Mouse (Mus musculus) megakaryocyte, embryonic 14.5 days (primary cell): ENCODE measurements at regions not wholly inside any gene's neighbourhood (a gene's known extent, or its start where the extent isn't known, plus 50 kb on each side); places are given as distances from the start of the nearest gene placed in this dataset.

Experiments
- H3K27me3 ChIP-seq: replicated peaks from 2 replicates; pipeline ENCODE3; 2012; ENCODE audit warnings: inconsistent platforms
- H3K36me3 ChIP-seq: replicated peaks from 2 replicates; pipeline ENCODE3; 2012; ENCODE audit warnings: low read length, inconsistent platforms, mixed read lengths
- H3K4me1 ChIP-seq: 2 replicates; pipeline ENCODE4 v1.6.1; 2012; ENCODE audit warnings: inconsistent platforms
- H3K4me3 ChIP-seq: replicated peaks from 2 replicates; pipeline ENCODE3; 2012; ENCODE audit warnings: moderate library complexity, mild to moderate bottlenecking, inconsistent platforms
- H3K9me3 ChIP-seq: 2 replicates; pipeline ENCODE4 v1.6.1; 2012; ENCODE audit warnings: inconsistent platforms
- FLI1 ChIP-seq: IDR thresholded peaks from 2 replicates; pipeline ENCODE4 v1.6.1; 2012; ENCODE audit warnings: low read length, inconsistent platforms, mixed read lengths
- GATA1 ChIP-seq: IDR thresholded peaks from 3 replicates; pipeline ENCODE4 v1.6.1; 2012; ENCODE audit warnings: mixed read lengths, low read length, inconsistent platforms, borderline replicate concordance

DNA sequence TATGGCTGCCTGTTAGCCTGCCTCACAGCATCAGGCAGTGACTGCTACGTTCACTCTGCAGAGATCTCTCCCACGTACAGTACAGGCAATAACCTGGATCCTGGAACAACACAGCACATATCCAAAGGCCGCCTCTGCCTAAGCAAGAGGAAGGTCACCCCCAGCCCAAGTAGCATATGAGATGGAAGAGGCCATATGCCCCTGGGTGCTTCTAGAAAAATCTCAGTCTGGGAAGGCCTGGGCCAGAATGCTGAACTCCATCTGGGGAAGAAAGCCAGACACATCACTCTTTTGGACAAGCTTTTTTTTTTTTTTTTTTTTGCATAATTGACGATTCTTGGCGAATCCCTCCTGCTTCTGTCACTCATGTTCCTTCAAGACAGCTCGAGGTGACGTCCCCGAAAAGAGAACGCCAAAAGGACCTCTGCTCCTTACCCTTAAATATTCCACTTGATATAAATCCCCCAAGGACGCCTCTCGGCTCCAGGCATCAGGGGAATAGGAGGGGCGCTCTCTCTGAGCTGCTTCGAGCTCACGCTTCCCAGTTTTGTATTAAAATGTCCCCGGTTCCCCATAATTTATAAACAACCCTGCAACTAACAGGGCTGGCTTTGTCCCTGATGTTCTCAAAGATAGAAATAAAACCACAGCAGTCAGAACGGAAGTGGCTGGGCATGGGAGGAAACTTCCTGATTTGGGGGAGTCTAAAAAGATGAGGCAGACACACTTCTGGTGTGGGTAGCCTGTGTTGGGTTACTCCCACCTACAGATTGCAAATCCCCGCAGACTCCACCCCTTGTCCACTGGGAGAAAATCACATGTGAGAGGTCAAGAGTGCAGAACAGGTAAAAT, 150.4 kb downstream of the Cryba4 start:
- H3K27me3 ChIP-seq, result peaks cover 17% of the 10 kb centered on the region
- H3K36me3 ChIP-seq, result no peaks in the 10 kb centered on the region
- peaks cover 6% of the 10 kb centered on the region; the same call in 1 of the 2 replicates for H3K9me3 ChIP-seq
- TF ChIP-seq FLI1 (no peak), GATA1 (no peak)
- no peaks in the 10 kb centered on the region for H3K4me1 ChIP-seq
- no peak overlapping the region for H3K4me3 ChIP-seq

DNA sequence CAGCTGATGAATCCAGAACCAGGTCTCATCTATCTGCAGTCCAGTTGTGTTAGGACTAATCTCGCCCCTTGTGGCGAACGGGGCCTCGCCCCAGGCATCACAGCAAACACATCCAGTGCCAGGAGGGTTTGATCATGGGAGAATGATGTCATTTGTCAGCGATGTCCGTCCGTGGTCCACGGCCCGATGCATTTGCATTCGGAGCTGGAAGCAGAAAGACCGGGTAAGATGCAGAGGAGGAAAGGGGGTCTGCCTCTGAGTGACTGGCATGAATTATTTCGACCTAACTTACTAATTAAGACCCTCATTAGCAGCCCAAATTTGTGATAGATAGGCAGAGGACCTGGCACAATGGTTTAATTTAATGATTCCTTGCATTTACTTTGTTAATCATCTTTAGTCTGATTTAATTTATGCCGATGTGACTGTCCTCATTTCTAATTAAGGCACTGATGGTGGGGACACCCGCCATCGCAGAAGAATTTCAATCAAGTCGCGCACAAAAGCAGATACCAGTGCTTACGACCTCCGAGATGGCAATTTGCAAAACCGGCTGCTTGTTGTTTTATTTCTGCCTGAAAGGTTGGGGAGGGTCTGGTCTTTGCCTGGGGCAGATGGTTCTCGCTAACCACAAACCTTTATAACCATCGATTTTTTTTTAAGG, 141.9 kb downstream of the Cryba4 start:
- no peak for TF ChIP-seq GATA1
- TF ChIP-seq FLI1, result no peak
- Histone ChIP-seq H3K4me1 (no peaks in the 10 kb centered on the region), H3K4me3 (no peak overlapping the region), H3K9me3 (no peaks in the 10 kb centered on the region), H3K36me3 (no peaks in the 10 kb centered on the region), H3K27me3 (peaks cover 21% of the 10 kb centered on the region)

DNA sequence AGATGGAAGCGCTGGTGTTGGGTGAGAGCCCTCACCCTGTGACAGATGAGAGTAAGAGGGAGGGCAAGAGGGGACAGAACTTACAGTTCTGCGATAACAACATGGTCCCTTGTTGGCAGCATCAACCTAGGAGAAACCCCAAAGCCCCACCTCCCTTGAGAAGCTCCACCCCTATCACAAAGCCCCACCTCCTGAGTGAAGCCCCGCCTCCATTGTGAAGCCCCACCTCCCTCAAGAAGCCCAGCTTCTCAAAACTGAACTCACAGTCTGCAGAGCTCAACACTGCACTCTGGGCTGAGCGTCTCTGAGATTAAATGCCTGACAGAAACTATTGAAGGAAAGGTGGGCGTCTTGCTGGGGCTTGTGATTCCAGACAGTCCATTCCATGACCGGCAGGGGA, 131.6 kb downstream of the Cryba4 start:
- Histone ChIP-seq H3K4me3 (no peak overlapping the region), H3K36me3 (no peaks in the 10 kb centered on the region), H3K4me1 (no peaks in the 10 kb centered on the region), H3K27me3 (peaks cover 50% of the 10 kb centered on the region), H3K9me3 (no peaks in the 10 kb centered on the region)
- TF ChIP-seq FLI1 (no peak), GATA1 (no peak)

DNA sequence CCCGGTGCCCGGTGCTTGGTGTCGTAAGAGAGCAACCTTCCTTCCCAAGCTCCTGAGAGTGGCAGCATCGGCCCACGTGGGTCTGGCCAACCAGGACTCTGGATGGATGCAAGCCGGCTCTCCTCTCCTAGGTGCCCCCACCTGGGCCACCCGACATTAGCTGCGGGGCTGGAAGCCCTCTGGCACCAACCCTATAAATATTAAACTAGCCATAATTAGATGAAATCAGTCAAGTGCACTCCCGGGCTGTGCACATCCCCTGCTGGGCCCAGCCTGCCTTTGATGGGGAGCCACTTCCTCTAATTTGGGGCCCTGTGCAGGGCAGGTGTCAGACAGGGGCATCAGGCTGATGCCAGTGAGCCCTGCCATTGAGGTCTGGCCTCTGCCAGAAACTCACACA, 130.8 kb downstream of the Cryba4 start:
- H3K27me3 ChIP-seq, result peaks cover 49% of the 10 kb centered on the region
- no peak for TF ChIP-seq FLI1
- TF ChIP-seq GATA1, result no peak
- H3K4me1 ChIP-seq, result no peaks in the 10 kb centered on the region
- H3K4me3 ChIP-seq, result no peak overlapping the region
- H3K36me3 ChIP-seq, result no peaks in the 10 kb centered on the region
- H3K9me3 ChIP-seq, result no peaks in the 10 kb centered on the region

DNA sequence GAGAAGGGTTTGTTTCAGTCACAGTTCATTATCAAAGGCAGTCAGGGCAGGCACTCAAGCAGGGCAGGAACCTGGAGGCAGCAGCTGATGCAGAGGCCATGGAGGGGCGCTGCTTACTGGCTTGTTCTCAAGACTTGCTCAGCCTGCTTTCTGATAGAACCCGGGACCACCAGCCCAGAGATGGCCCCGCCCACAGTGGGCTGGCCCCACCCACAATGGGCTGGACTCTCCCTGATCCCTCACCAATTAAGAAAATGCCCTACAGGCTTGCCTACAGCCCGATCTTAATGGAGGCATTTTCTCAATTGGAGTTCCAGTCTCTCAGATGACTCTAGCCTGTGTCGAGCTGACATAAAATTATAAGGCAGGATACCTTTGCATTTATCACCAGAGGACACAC, 129.7 kb downstream of the Cryba4 start:
- no peaks in the 10 kb centered on the region for H3K4me1 ChIP-seq
- TF ChIP-seq FLI1, result no peak
- no peaks in the 10 kb centered on the region for H3K9me3 ChIP-seq
- H3K4me3 ChIP-seq, result no peak overlapping the region
- no peaks in the 10 kb centered on the region for H3K36me3 ChIP-seq
- H3K27me3 ChIP-seq, result peaks cover 40% of the 10 kb centered on the region

DNA sequence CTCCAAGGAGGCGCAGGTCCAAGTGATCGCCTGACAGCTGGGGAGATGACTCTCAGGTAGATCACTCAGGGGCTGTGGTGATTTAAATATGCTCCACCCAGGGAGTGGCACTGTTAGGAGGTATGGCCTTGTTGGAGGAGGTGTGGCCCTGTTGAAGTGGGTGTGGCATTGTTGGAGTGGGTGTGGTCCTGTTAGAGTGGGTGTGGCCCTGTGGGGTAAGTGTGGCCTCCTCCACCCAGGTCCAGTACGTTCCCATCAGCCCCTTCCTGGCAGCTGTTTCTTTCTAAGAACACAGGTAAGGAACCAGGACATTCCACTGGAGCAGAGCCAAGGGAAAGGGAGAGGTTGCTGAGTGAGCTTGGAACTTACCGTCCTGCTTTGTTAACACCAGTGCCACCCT, 125.1 kb downstream of the Cryba4 start:
- Histone ChIP-seq H3K9me3 (no peaks in the 10 kb centered on the region), H3K27me3 (peaks cover 32% of the 10 kb centered on the region), H3K4me3 (no peak overlapping the region), H3K36me3 (no peaks in the 10 kb centered on the region), H3K4me1 (no peaks in the 10 kb centered on the region)
- TF ChIP-seq GATA1 (no peak), FLI1 (no peak)

DNA sequence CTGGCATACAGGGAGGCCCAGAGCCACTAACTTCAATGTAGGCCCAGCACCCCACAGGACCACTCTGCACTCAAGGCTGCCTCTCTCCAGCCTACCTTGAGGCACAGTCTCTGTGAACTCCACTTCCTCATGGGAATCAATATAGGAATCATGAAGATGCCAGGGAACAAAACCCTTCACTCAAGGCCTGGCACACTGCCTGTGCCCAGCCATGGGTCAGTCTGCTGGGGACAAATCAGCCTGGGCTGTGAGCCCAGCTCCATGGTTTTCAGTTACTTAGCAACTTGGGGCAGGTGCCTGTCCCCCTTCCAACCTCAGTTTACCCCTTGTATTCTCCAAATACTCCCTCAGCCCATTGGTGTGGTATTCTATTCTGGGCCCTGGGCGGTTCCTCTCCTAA, 119.6 kb downstream of the Cryba4 start:
- TF ChIP-seq GATA1 (no peak), FLI1 (no peak)
- Histone ChIP-seq H3K9me3 (peaks cover 6% of the 10 kb centered on the region), H3K27me3 (peaks cover 41% of the 10 kb centered on the region)

DNA sequence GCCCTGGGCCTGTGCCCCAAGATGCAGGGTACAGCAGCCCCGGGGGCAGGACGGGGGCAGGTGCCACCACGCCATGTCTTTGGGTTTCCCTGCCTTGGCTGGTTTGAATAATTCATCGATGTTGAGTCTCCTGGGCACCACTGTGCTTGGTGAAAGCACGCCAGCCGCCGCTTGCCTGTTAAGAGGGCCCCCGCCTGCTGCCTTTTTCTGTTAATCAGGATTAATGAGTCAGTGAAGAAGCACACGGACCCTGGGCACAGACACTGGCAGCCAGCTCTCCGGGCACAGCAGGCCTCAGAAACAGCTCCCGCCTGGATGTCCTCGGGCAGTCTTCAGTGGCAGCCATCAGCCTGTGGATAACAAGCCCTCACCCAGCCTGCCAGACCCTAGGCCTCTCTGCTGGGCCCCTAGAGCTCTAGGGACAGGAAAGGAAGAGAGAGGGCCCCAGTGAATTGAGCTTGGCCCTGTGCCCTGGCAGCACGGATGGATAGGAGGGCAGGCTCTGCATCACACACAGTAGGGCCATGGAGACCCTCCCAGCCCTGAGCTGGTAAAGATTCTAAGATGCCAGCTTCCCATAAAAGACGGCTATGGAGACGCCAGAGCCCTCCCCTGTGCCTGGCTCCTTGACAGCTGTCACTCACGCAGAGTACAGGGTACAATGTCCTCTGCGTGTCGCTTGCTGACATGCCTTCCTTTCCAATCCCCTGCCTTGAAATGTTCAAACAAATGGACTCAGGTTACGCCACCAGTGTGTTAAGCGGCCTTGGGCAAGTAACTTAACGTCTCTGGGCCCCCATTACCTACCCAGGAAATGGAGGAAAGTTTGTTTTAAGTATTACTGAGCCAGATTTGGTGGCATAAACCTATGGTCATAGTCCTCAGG, 118.4 kb downstream of the Cryba4 start:
- no peak for TF ChIP-seq GATA1
- no peak for TF ChIP-seq FLI1
- no peaks in the 10 kb centered on the region for H3K4me1 ChIP-seq
- H3K27me3 ChIP-seq, result peaks cover 40% of the 10 kb centered on the region
- H3K36me3 ChIP-seq, result no peaks in the 10 kb centered on the region
- H3K4me3 ChIP-seq, result no peak overlapping the region
- H3K9me3 ChIP-seq, result peaks cover 7% of the 10 kb centered on the region

More for the DNA sequence above, 119.6 kb downstream of the Cryba4 start:
- no peaks in the 10 kb centered on the region for H3K4me1 ChIP-seq
- no peak overlapping the region for H3K4me3 ChIP-seq
- no peaks in the 10 kb centered on the region for H3K36me3 ChIP-seq

DNA sequence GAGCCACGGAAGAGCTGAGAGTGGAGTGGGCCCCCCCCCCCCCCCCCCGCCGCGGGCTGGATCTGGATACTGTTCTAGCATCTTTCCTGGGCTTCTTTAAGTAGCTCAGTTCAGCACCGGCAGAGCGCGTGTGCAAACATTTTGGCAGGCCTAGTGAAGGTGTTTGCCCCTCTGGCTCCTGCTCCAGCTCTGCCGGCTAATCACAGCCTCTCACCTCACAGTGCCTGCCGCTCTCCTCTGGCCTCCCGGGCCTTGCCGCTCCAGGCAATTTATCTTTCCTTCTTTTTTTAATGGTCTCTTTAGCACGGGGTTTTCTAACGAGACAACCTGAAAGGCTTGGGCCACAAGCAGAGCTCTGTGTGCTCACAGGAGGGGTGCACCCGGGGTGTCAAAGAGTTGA, 115.7 kb downstream of the Cryba4 start:
- no peaks in the 10 kb centered on the region for H3K36me3 ChIP-seq
- H3K4me1 ChIP-seq, result no peaks in the 10 kb centered on the region
- peaks cover 13% of the 10 kb centered on the region for H3K9me3 ChIP-seq
- peaks cover 50% of the 10 kb centered on the region for H3K27me3 ChIP-seq
- TF ChIP-seq GATA1 (no peak), FLI1 (no peak)
- H3K4me3 ChIP-seq, result no peak overlapping the region
